Mouse (Mus musculus): ENCODE data around the gene Adgb. TPM values are rescaled to one million over a fixed set of nuclear protein-coding genes. Genes with fewer than 3 reads are reported as not detected.
A peak's percentile ranks its signal among the peaks of the same experiment; 100 is the strongest.

Gene Adgb
- polyA plus RNA-seq, 1 experiment from 2014 or later = 0.17 TPM

DNA sequence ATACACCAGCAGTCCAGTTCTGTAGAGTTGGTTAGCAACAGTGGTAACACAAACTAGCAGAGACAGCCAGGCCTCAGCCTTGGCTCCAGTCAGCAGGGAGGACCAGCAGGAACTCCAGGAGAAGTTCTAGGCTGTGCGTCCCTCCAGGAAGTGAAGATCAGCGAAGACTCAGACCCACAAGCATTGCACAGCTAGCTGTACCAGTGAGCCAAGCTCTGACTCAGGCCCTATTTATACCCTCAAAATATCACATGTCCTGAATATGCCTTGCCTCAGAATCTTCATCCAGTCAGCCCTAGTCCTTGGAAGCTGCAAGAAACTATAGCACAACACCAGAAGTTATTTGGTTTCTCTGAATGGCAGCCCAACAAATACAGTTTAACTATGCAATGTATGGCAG is 146.6 kb downstream of the Adgb start:
- H3K9me3 ChIP-seq = no peaks in the 10 kb centered on the region
- no peak overlapping the region for H3K4me2 ChIP-seq
- H3K27ac ChIP-seq = no peak overlapping the region
- WGBS = 81% methylated on average over 2 of the region's 2 CpGs
- ATAC-seq (ENCODE audit: insufficient read depth, low FRiP score, low read depth) = no peak
- H3K4me1 ChIP-seq = 0 out of 2 replicates have a peak, but pooled peaks cover 4% of the 10 kb centered on the region
- H3K9ac ChIP-seq = no peak overlapping the region
- H3K27me3 ChIP-seq (replicated peaks) = no peaks in the 10 kb centered on the region
- no peak overlapping the region for H3K4me3 ChIP-seq (replicated peaks)
- no peaks in the 10 kb centered on the region for H3K36me3 ChIP-seq

GRCm38 (mm10) chr10:10322961-10323360 is 149.2 kb downstream of the Adgb start:
- ATAC-seq (ENCODE audit: insufficient read depth, low FRiP score, low read depth) = no peak
- Histone ChIP-seq H3K27me3 (replicated peaks) (no peaks in the 10 kb centered on the region), H3K4me3 (replicated peaks) (no peak overlapping the region), H3K4me1 (0 out of 2 replicates have a peak, but pooled peaks cover 4% of the 10 kb centered on the region), H3K9ac (no peak overlapping the region), H3K27ac (no peak overlapping the region), H3K9me3 (no peaks in the 10 kb centered on the region), H3K36me3 (no peaks in the 10 kb centered on the region), H3K4me2 (no peak overlapping the region)
- 72% methylated on average over 11 of the region's 11 CpGs for WGBS

DNA sequence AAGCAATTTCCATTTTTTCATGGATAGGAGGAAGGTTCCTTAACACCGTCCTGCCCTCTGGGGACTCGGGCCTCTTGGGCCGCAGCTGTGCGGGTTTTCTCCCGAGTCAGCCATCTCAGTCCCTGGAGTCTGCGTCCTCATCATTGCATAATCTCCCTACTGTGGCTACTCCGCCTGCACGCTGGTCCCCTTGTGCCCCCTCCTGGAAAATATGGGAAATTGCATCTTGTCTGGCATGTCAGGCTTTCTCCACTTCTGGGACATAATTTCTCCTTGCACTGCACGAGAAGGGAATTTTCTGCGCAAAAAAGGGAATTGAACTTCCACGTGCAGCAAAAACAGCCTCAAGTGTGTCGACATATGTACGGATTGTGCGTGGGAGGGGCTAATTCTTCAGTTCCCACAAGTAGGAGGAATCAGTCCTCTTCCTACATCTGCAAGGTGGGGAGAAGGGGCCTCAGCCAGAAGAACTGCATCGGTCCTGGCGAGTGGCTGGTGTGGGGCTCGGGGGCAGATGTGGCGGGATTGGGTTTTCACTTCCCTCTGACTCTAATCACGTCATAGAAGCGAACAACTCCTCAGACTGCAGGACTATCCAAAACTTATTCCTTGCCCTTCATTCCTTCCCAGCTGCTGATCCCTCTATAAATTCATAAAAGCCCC is 150.9 kb downstream of the Adgb start:
- Histone ChIP-seq H3K4me2 (peak overlapping the region; percentile 46), H3K27ac (no peak overlapping the region), H3K36me3 (no peaks in the 10 kb centered on the region), H3K27me3 (replicated peaks) (no peaks in the 10 kb centered on the region), H3K9ac (no peak overlapping the region), H3K4me3 (replicated peaks) (peak overlapping the region; percentile 23), H3K4me1 (0 out of 2 replicates have a peak, but pooled peaks cover 4% of the 10 kb centered on the region), H3K9me3 (no peaks in the 10 kb centered on the region)
- ATAC-seq (ENCODE audit: insufficient read depth, low FRiP score, low read depth) = peak; percentile 90
- WGBS = 7% methylated on average over 20 of the region's 20 CpGs

DNA sequence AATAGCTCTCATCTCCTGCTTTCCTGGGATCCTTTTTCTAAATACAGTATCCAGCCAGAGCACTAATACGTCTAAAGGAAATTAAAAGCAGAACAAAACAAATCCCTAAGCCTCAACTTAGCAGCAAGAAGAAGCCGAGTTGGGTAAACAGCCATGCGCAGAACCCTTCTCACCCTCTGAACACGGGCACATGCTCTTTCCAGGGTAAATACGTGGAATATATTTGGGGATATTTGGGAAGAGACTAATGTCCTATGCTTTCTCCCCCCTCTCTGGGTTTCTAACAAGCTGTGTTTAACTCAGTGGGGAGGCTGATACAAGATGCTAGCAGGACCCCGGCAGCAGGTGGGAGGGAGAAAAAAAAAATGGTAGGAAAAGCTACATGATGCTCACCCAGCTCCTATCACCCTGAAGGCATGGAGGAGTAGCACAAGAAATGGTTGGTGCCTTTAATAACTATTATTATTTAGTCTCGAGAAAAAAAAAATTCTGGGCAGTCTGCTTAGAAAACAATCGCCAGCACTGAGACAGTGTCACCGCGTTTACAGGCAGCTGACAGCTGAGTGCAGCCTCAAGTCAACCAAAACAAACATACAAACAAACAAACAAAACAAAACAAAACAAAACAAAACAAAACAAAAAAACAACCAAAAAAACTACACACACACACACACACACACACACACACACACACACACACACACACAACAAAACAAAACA is 151.6 kb downstream of the Adgb start:
- WGBS = 54% methylated on average over 10 of the region's 10 CpGs
- ATAC-seq (ENCODE audit: insufficient read depth, low FRiP score, low read depth) = no peak
- Histone ChIP-seq H3K4me1 (0 out of 2 replicates have a peak, but pooled peaks cover 4% of the 10 kb centered on the region), H3K9me3 (no peaks in the 10 kb centered on the region), H3K4me2 (peak overlapping the region; percentile 46), H3K9ac (no peak overlapping the region), H3K27ac (no peak overlapping the region), H3K4me3 (replicated peaks) (peak overlapping the region; percentile 23), H3K36me3 (no peaks in the 10 kb centered on the region), H3K27me3 (replicated peaks) (no peaks in the 10 kb centered on the region)

GRCm38 (mm10) chr10:10318086-10318485 is 154.0 kb downstream of the Adgb start:
- Histone ChIP-seq H3K9me3 (no peaks in the 10 kb centered on the region), H3K36me3 (no peaks in the 10 kb centered on the region), H3K9ac (no peak overlapping the region), H3K27ac (no peak overlapping the region), H3K4me3 (replicated peaks) (no peak overlapping the region), H3K27me3 (replicated peaks) (no peaks in the 10 kb centered on the region), H3K4me1 (0 out of 2 replicates have a peak, but pooled peaks cover 4% of the 10 kb centered on the region), H3K4me2 (no peak overlapping the region)
- ATAC-seq (ENCODE audit: insufficient read depth, low FRiP score, low read depth) = no peak
- 84% methylated on average over 3 of the region's 3 CpGs for WGBS

DNA sequence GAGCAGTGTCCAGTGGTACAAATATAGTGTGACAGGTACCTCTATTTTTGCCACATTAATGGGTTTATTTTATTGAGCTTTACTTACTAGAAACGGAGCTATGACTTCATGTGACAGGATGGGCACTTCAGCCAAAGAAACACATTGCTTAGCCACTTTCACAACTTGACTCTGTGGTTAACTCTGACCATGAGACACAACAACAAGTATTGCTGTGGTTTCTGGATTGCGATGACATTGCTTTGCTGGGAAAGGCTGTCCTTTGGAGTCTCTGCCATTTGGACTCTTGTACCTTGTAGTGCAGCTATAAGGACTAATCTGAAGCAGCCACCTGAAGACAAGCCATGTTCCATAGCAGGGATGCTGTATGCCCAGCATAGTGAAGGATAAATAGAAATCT is 156.5 kb downstream of the Adgb start:
- 83% methylated on average over 2 of the region's 2 CpGs for WGBS
- no peaks in the 10 kb centered on the region for H3K4me1 ChIP-seq
- no peak overlapping the region for H3K27ac ChIP-seq
- H3K27me3 ChIP-seq (replicated peaks) = no peaks in the 10 kb centered on the region
- H3K9me3 ChIP-seq = no peaks in the 10 kb centered on the region
- no peak overlapping the region for H3K4me2 ChIP-seq
- H3K36me3 ChIP-seq = no peaks in the 10 kb centered on the region
- H3K9ac ChIP-seq = no peak overlapping the region
- H3K4me3 ChIP-seq (replicated peaks) = no peak overlapping the region
- ATAC-seq (ENCODE audit: insufficient read depth, low FRiP score, low read depth) = no peak

DNA sequence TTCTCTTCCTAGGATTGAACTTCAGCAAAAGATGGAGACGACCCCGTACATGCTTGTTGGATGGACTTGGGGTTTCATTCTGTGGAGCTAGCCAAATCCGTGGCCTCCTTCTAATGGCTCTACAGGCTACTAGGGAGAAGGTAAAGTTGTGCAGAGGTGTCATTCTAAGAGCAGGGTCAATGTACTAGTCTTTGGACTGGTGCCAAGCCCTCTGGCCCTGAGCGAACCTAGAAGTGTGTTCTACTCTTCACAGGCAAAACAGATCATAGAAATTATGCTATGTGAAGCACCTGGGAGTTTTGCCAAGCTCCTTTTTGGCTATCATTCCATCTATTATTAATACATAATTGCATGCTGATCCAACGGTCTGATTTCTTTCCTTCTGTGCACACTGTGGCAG is 157.6 kb downstream of the Adgb start:
- WGBS = 71% methylated on average over 5 of the region's 5 CpGs
- H3K4me2 ChIP-seq = no peak overlapping the region
- no peak overlapping the region for H3K4me3 ChIP-seq (replicated peaks)
- no peaks in the 10 kb centered on the region for H3K27me3 ChIP-seq (replicated peaks)
- no peak overlapping the region for H3K27ac ChIP-seq
- H3K4me1 ChIP-seq = no peaks in the 10 kb centered on the region
- no peaks in the 10 kb centered on the region for H3K36me3 ChIP-seq
- no peak overlapping the region for H3K9ac ChIP-seq
- H3K9me3 ChIP-seq = no peaks in the 10 kb centered on the region
- ATAC-seq (ENCODE audit: insufficient read depth, low FRiP score, low read depth) = no peak

- no peaks in the 10 kb centered on the region for H3K27me3 ChIP-seq (replicated peaks)
- no peak overlapping the region for H3K9ac ChIP-seq
- H3K27ac ChIP-seq = no peak overlapping the region
- no peaks in the 10 kb centered on the region for H3K9me3 ChIP-seq
- no peaks in the 10 kb centered on the region for H3K36me3 ChIP-seq
- 68% methylated on average over 8 of the region's 8 CpGs for WGBS
- no peaks in the 10 kb centered on the region for H3K4me1 ChIP-seq
- H3K4me2 ChIP-seq = no peak overlapping the region
- ATAC-seq (ENCODE audit: insufficient read depth, low FRiP score, low read depth) = no peak
- H3K4me3 ChIP-seq (replicated peaks) = no peak overlapping the region
Measured at GRCm38 (mm10) chr10:10309877-10310426, 162.2 kb downstream of the Adgb start.

- Histone ChIP-seq H3K27ac (no peak overlapping the region), H3K4me3 (replicated peaks) (no peak overlapping the region), H3K36me3 (no peaks in the 10 kb centered on the region), H3K9ac (no peak overlapping the region), H3K27me3 (replicated peaks) (no peaks in the 10 kb centered on the region), H3K4me1 (no peaks in the 10 kb centered on the region), H3K4me2 (no peak overlapping the region), H3K9me3 (no peaks in the 10 kb centered on the region)
- no peak for ATAC-seq (ENCODE audit: insufficient read depth, low FRiP score, low read depth)
- 71% methylated on average over 4 of the region's 4 CpGs for WGBS
Measured at GRCm38 (mm10) chr10:10309056-10309455, 163.1 kb downstream of the Adgb start.

- Histone ChIP-seq H3K4me3 (replicated peaks) (no peak overlapping the region), H3K9me3 (no peaks in the 10 kb centered on the region), H3K4me2 (no peak overlapping the region), H3K9ac (no peak overlapping the region), H3K36me3 (no peaks in the 10 kb centered on the region), H3K27ac (no peak overlapping the region), H3K27me3 (replicated peaks) (no peaks in the 10 kb centered on the region), H3K4me1 (no peaks in the 10 kb centered on the region)
- ATAC-seq (ENCODE audit: insufficient read depth, low FRiP score, low read depth) = no peak
- WGBS = 65% methylated on average over 5 of the region's 5 CpGs
Measured at GRCm38 (mm10) chr10:10307384-10307783, 164.7 kb downstream of the Adgb start.

GRCm38 (mm10) chr10:10304370-10304769 is 167.8 kb downstream of the Adgb start:
- no peaks in the 10 kb centered on the region for H3K4me1 ChIP-seq
- no peaks in the 10 kb centered on the region for H3K27me3 ChIP-seq (replicated peaks)
- H3K4me2 ChIP-seq = no peak overlapping the region
- H3K4me3 ChIP-seq (replicated peaks) = no peak overlapping the region
- no peak overlapping the region for H3K27ac ChIP-seq
- WGBS = 67% methylated on average over 4 of the region's 4 CpGs
- H3K36me3 ChIP-seq = no peaks in the 10 kb centered on the region
- H3K9ac ChIP-seq = no peak overlapping the region
- no peaks in the 10 kb centered on the region for H3K9me3 ChIP-seq
- no peak for ATAC-seq (ENCODE audit: insufficient read depth, low FRiP score, low read depth)

- Histone ChIP-seq H3K4me1 (no peaks in the 10 kb centered on the region), H3K27me3 (replicated peaks) (no peaks in the 10 kb centered on the region), H3K4me3 (replicated peaks) (no peak overlapping the region), H3K36me3 (no peaks in the 10 kb centered on the region), H3K9ac (no peak overlapping the region), H3K4me2 (no peak overlapping the region), H3K9me3 (no peaks in the 10 kb centered on the region), H3K27ac (no peak overlapping the region)
- no peak for ATAC-seq (ENCODE audit: insufficient read depth, low FRiP score, low read depth)
- WGBS = 36% methylated on average over 4 of the region's 4 CpGs
Measured at GRCm38 (mm10) chr10:10301692-10302091, 170.4 kb downstream of the Adgb start.

Measured in stomach, embryonic 15.5 days (tissue).